In genomic region chr14:115092510-115092909, GRCm38 (mm10) we compare ENCODE assay signal across 8 mouse cellular contexts. TPM values are rescaled to one million over a fixed set of nuclear protein-coding genes. Genes with fewer than 3 reads are reported as not detected.
DNase-seq lines count a peak whose midpoint lies in the region; ATAC-seq and TF ChIP-seq lines count a peak whose summit lies in the region.

No protein-coding gene starts in this region.

- peak; percentile 64 for ATAC-seq in forebrain, embryonic 13.5 days
- ATAC-seq in midbrain, embryonic 13.5 days = peak; percentile 81

- no peaks in the 10 kb centered on the region for H3K4me1 ChIP-seq in ES-E14 (ENCODE audit: control insufficient read depth in 2 of 2, insufficient read depth in 2 of 2, low read length in 2 of 2, poor library complexity in 1 of 2)
- H3K4me1 ChIP-seq in forebrain, embryonic 13.5 days = peaks cover 10% of the 10 kb centered on the region
- H3K4me1 ChIP-seq in midbrain, embryonic 13.5 days (replicated peaks) = peaks cover 9% of the 10 kb centered on the region

- peak overlapping the region; percentile 23 for H3K9ac ChIP-seq in ES-E14 (ENCODE audit: insufficient read depth, low read depth, low read length, poor library complexity, severe bottlenecking)
- H3K9ac ChIP-seq in forebrain, embryonic 13.5 days = peak overlapping the region; percentile 74
- H3K9ac ChIP-seq in midbrain, embryonic 13.5 days (replicated peaks) = peak overlapping the region; percentile 75

- H3K27ac ChIP-seq in ES-E14 (ENCODE audit: insufficient read depth, low read depth, low read length, poor library complexity, severe bottlenecking) = no peak overlapping the region
- no peak overlapping the region for H3K27ac ChIP-seq in forebrain, embryonic 13.5 days
- no peak overlapping the region for H3K27ac ChIP-seq in midbrain, embryonic 13.5 days

- intact Hi-C loops in heart, postnatal 36 days (cut with DNase I) = no loop called here

- H3K27me3 ChIP-seq in forebrain, embryonic 13.5 days = peaks cover 45% of the 10 kb centered on the region
- peaks cover 42% of the 10 kb centered on the region for H3K27me3 ChIP-seq in midbrain, embryonic 13.5 days

- in situ Hi-C loops in ES-E14 (cut with MboI; ENCODE audit: low sequenced_read_pairs in 2 of 2, unreplicated experiment in 2 of 2) = no loop called here

- no peaks in the 10 kb centered on the region for H3K36me3 ChIP-seq in ES-E14 (ENCODE audit: control insufficient read depth, insufficient read depth, low read length, poor library complexity, severe bottlenecking)
- H3K36me3 ChIP-seq in forebrain, embryonic 13.5 days (ENCODE audit: poor library complexity, severe bottlenecking) = no peaks in the 10 kb centered on the region
- no peaks in the 10 kb centered on the region for H3K36me3 ChIP-seq in midbrain, embryonic 13.5 days

- peak; percentile 73 for DNase-seq in heart, adult 11 months
- no peak for DNase-seq in heart, postnatal 36 days
- DNase-seq in ES-E14 (ENCODE audit: low read depth, low spot score) = peak; percentile 35
- DNase-seq in kidney, postnatal 14 days = peak; percentile 28
- no peak for DNase-seq in thymus, postnatal 25 days
- DNase-seq in cerebellum, adult 8-10 months = no peak

- peak overlapping the region; percentile 99 for H3K4me2 ChIP-seq in forebrain, embryonic 13.5 days
- H3K4me2 ChIP-seq in midbrain, embryonic 13.5 days (replicated peaks) = peak overlapping the region; percentile 89

- no peaks in the 10 kb centered on the region for H3K9me3 ChIP-seq in ES-E14 (ENCODE audit: control insufficient read depth, insufficient read depth, low read depth, low read length)
- no peaks in the 10 kb centered on the region for H3K9me3 ChIP-seq in forebrain, embryonic 13.5 days (replicated peaks)
- no peaks in the 10 kb centered on the region for H3K9me3 ChIP-seq in midbrain, embryonic 13.5 days

- under 1% methylated on average over 33 of the region's 33 CpGs for WGBS in forebrain, embryonic 13.5 days
- under 1% methylated on average over 33 of the region's 33 CpGs for WGBS in midbrain, embryonic 13.5 days

- H3K4me3 ChIP-seq in ES-E14 (ENCODE audit: insufficient read depth in 1 of 2, low read depth in 1 of 2, low read length in 2 of 2, poor library complexity in 1 of 2, severe bottlenecking in 1 of 2) = peak overlapping the region; percentile 82 to 89
- H3K4me3 ChIP-seq in forebrain, embryonic 13.5 days = peak overlapping the region; percentile 67
- H3K4me3 ChIP-seq in midbrain, embryonic 13.5 days (replicated peaks) = peak overlapping the region; percentile 69

TF ChIP-seq in ES-E14, 5 proteins besides CTCF, POLR2A, EP300 and RAD21:
- TF ChIP-seq CHD2 (IDR thresholded peaks at IDR 0.05; ENCODE audit: low read depth, low read length) (no peak), ZNF384 (IDR thresholded peaks at IDR 0.05; ENCODE audit: low read depth, low read length) (no peak), MAFK (IDR thresholded peaks at IDR 0.05; ENCODE audit: insufficient read depth, low read depth, low read length) (no peak), HCFC1 (IDR thresholded peaks at IDR 0.05; ENCODE audit: borderline replicate concordance, insufficient read depth, low read length) (no peak), ZC3H11A (IDR thresholded peaks at IDR 0.05; ENCODE audit: borderline replicate concordance, low read depth, low read length) (no peak)

RNA-seq across cellular contexts. Expression of gene Gpc5, which starts 0.5 kb away (rescaled TPM):
- total RNA-seq in heart, postnatal 36 days (2021) = not detected
- 0.37 and 0.40 TPM in 2 replicates for total RNA-seq in ES-E14 (2012; rRNA removed)
- polyA plus RNA-seq in forebrain, embryonic 13.5 days (2015; fragmentation: Nextera tagmentation; extraction: Ambion mirVana) = 0.77 and 1.4 TPM in 2 replicates
- 2.1 and 2.6 TPM in 2 replicates for polyA plus RNA-seq in midbrain, embryonic 13.5 days (2015; fragmentation: Nextera tagmentation; extraction: Ambion mirVana)

Comparison
In these comparisons a context has a peak if more than half of its experiments do, and no peak if none do; other contexts are left out.
1. DNase-seq: peak in heart, adult 11 months (single experiment), ES-E14 (single experiment) and kidney, postnatal 14 days (single experiment); none in heart, postnatal 36 days (0 of 2), thymus, postnatal 25 days (single experiment) and cerebellum, adult 8-10 months (single experiment).
2. H3K9ac ChIP-seq: peak in every context shown above with its lines; median percentile 75 in midbrain, embryonic 13.5 days; 74 in forebrain, embryonic 13.5 days; 23 in ES-E14.
3. Peak in every context shown above with its lines, with median percentiles within 50 percentile points of each other: H3K4me3 ChIP-seq.